Mouse (Mus musculus): ENCODE data around the gene Syt2.

DNA sequence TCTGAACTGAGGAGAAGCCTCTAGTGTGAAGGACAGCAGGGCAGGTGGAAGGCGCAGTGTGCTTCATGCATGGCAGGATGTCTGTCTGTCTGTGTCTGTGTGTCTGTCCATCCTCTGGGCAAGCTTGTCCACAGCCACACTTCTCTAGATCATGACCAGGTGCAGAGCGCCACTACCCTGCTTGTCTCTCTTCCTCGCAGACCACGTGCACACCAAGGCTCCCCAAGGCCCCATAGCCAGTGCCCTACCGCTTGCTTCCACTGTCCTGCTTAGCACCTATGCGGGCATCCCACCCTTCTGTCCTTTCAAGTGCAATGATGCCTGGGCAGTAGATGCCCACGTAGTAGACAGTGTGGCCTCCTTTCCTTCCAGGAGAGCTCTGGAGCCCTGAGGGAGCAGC lies 80.0 kb downstream of the Syt2 start:
- TF ChIP-seq CTCF (IDR thresholded peaks at IDR 0.05; ENCODE audit: borderline replicate concordance, extremely low read depth, insufficient read depth, insufficient read length) (no peak), POLR2A (IDR thresholded peaks at IDR 0.05; ENCODE audit: borderline replicate concordance, extremely low read depth, insufficient read depth, insufficient read length, poor library complexity, severe bottlenecking) (no peak)

Measured in brain, embryonic 14.5 days (tissue).